Mouse (Mus musculus) gastrocnemius, adult 18-20 months (tissue): ENCODE measurements at regions not wholly inside any gene's neighbourhood (a gene's known extent, or its start where the extent isn't known, plus 50 kb on each side); places are given as distances from the start of the nearest gene placed in this dataset.

Source experiments
- DNase-seq: peaks from one replicate; pipeline ENCODE4 v3.0.0; 2021; ENCODE audit warnings: low spot score

- no peak for DNase-seq
These were observed 63.1 kb downstream of the Gm11011 start for GRCm38 (mm10) chr2:169524429-169524828.

GRCm38 (mm10) chr2:169519941-169520340 is 67.6 kb downstream of the Gm11011 start:
- no peak for DNase-seq

- DNase-seq, result no peak
These were observed 72.2 kb downstream of the Gm11011 start for GRCm38 (mm10) chr2:169515350-169515749.

GRCm38 (mm10) chr2:169510741-169511140 is 76.8 kb downstream of the Gm11011 start:
- no peak for DNase-seq

- no peak for DNase-seq
These were observed 78.1 kb downstream of the Gm11011 start for GRCm38 (mm10) chr2:169509406-169509805.

GRCm38 (mm10) chr2:169504416-169505057 is 83.0 kb downstream of the Gm11011 start:
- DNase-seq, result no peak

GRCm38 (mm10) chr2:169503598-169503958 is 84.0 kb downstream of the Gm11011 start:
- DNase-seq, result no peak

- no peak for DNase-seq
These were observed 84.6 kb downstream of the Gm11011 start for GRCm38 (mm10) chr2:169502717-169503597.

- no peak for DNase-seq
These were observed 85.7 kb downstream of the Gm11011 start for GRCm38 (mm10) chr2:169501736-169502340.

- DNase-seq, result no peak
These were observed 92.2 kb downstream of the Gm11011 start for GRCm38 (mm10) chr2:169495368-169495767.

- no peak for DNase-seq
These were observed 92.8 kb downstream of the Gm11011 start for GRCm38 (mm10) chr2:169494503-169495311.

GRCm38 (mm10) chr2:169493609-169494275 is 93.8 kb downstream of the Gm11011 start:
- no peak for DNase-seq

GRCm38 (mm10) chr2:169483934-169484333 is 103.6 kb downstream of the Gm11011 start:
- DNase-seq, result no peak

- DNase-seq, result no peak
These were observed 105.6 kb downstream of the Gm11011 start for GRCm38 (mm10) chr2:169481731-169482465.

GRCm38 (mm10) chr2:169474418-169475112 is 113.0 kb downstream of the Gm11011 start:
- DNase-seq, result no peak

- no peak for DNase-seq
These were observed 118.0 kb downstream of the Gm11011 start for GRCm38 (mm10) chr2:169469538-169469937.

GRCm38 (mm10) chr2:169467621-169468020 is 119.9 kb downstream of the Gm11011 start:
- DNase-seq, result no peak

- no peak for DNase-seq
These were observed 123.4 kb downstream of the Gm11011 start for GRCm38 (mm10) chr2:169464106-169464505.

GRCm38 (mm10) chr2:169461491-169462039 is 126.0 kb downstream of the Gm11011 start:
- DNase-seq, result no peak
